Mouse (Mus musculus) brain, embryonic 14.5 days (tissue): ENCODE results near the gene Slc7a14. TPM values are rescaled to one million over a fixed set of nuclear protein-coding genes. Genes with fewer than 3 reads are reported as not detected.
A peak's percentile ranks its signal among the peaks of the same experiment; 100 is the strongest.

ENCODE experiments used
- DNase-seq: peaks from one replicate; pipeline ENCODE4 v3.0.0-alpha.2; 2011; ENCODE audit warnings: low read depth
- CTCF ChIP-seq: fragments of 200-500 bp; IDR thresholded peaks from 2 replicates; pipeline ENCODE4 v1.5.1; 2012; ENCODE audit warnings: inconsistent platforms, mild to moderate bottlenecking, moderate library complexity, borderline replicate concordance; ENCODE audit not compliant: insufficient read depth, insufficient read length; ENCODE audit errors: extremely low read depth
- POLR2A ChIP-seq: fragments of 200-500 bp; IDR thresholded peaks from 2 replicates; pipeline ENCODE4 v1.6.1; 2012; ENCODE audit warnings: mild to moderate bottlenecking, inconsistent platforms, borderline replicate concordance; ENCODE audit not compliant: poor library complexity, insufficient read depth, insufficient read length, severe bottlenecking; ENCODE audit errors: extremely low read depth
- polyA plus RNA-seq: library from polyadenylated mRNA; depleted of rRNA; stranded (reverse); fragments of >200 nt; gene quantifications from 2 replicates; pipeline ENCODE4 v1.2.3, GENCODE M21; 2012

Gene Slc7a14
- polyA plus RNA-seq, 1 experiment = 6.3 TPM

DNA sequence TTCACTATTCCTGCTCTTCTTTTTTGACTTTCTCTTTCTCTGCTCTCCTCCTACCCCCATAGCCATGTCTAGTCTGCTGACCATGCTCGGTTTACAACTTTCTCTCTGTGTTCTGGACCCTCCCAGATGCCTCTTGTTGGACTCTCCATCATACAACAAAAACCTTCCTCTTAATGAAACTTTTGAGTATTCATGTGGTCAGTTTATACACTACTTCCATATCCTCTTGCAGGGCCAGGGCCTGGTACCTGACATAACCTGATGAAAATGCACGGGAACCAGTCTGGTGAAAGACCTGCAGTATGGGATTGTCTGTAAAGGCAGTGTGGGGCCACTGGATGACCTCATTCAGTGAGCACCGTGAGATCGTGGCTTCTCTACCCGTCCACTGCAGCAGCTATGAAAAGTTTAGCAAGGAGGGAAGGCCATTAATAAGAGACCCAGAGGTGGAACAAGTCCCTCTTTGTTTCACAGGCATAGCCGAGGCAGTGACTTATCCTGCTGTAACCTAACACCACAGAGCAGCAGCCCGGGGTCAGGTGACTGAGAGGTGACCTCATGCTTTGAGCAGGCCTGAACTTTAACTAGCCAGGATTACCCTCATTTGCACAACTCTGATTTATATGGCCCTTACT, 49.7 kb downstream of the Slc7a14 start:
- no peak for TF ChIP-seq CTCF
- no peak for TF ChIP-seq POLR2A
- DNase-seq = peak; percentile 54

- DNase-seq = no peak
- TF ChIP-seq CTCF = no peak
- TF ChIP-seq POLR2A = no peak
Measured at GRCm38 (mm10) chr3:31259553-31260255, 50.5 kb downstream of the Slc7a14 start.

GRCm38 (mm10) chr3:31254427-31254826, 55.8 kb downstream of the Slc7a14 start:
- DNase-seq = no peak
- TF ChIP-seq CTCF (no peak), POLR2A (no peak)

- no peak for DNase-seq
- no peak for TF ChIP-seq POLR2A
- TF ChIP-seq CTCF = no peak
Measured at GRCm38 (mm10) chr3:31253862-31254261, 56.3 kb downstream of the Slc7a14 start.

DNA sequence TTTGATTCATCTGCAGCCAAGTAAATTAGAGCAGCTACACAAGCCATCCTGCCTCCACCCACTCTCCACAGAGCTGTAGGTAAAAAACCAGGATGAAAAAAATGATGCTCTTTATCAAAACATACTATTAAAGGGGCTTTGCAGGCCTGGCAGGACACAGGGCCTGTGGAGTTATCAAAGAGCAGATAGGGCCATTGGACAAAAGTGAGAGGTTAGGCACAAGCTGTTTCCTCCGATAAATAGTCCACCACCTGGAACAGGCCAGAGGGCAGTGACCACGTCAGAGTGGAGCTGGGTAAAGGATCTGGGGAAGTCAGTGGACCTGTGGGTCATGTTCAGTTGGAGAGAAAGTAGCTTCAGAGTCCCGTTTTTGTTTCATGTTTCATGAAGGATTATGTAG, 57.6 kb downstream of the Slc7a14 start:
- no peak for DNase-seq
- no peak for TF ChIP-seq POLR2A
- TF ChIP-seq CTCF = no peak

DNA sequence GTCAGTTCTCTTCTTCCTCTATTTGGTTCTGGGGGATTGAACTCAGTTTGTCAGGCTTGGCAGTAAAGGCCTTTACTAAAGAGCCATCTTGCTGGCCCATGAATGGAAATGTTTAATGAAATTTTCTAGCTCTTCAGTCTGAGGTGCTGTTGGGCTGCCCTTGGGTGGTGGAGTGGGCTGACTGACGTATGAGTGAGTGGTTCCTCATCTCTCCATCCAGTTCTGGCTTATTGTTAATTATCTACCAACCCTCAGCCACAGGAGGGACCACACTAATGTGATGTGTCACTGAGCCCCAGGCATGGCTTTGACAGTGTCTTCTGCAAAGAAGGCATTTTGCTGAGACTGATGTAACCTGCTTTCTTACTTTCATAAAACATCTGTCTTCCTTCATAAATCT, 66.7 kb downstream of the Slc7a14 start:
- TF ChIP-seq CTCF (no peak), POLR2A (no peak)

DNA sequence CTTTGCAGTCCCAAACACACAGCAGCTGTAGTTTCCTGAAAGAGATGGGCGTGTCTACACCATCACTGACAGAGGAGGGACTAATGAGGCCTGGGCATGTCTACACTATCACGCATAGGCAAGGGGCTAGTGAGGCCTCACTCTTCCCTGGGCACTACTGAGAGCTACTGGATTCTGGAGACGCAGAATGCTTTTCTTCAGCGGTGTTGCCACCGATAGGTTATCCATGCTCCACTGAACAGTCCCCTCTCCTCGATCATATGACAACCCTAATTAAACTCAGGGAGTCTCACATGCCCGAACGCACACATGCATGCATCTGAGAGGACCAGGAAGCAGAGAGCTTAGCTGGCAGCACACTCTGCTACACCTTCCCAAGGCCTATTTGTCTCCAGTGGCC, 69.3 kb downstream of the Slc7a14 start:
- DNase-seq = no peak
- TF ChIP-seq POLR2A (no peak), CTCF (no peak)

More for the DNA sequence above, 66.7 kb downstream of the Slc7a14 start:
- no peak for DNase-seq

DNA sequence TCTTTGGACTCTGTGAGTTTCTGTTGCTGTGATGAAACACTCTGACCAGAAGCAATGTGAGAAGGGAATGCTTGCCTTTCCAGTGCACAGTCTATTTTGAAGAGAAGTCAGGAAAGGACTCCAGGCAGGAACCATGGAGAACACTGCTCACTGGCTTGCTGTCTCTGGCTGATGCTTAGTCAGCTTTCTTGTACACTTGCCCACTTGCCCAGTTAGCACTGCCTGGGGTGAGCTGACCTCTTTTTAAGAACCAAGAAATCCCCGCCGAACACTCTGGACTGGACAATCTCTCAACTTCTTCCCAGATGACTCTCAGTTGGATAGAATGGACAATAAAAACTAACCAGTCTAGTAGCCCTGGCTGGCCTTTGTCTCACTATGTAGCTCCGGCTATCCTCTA, 70.5 kb downstream of the Slc7a14 start:
- DNase-seq = no peak
- TF ChIP-seq CTCF (no peak), POLR2A (no peak)

GRCm38 (mm10) chr3:31237936-31238335, 72.2 kb downstream of the Slc7a14 start:
- DNase-seq = peak; percentile 20
- TF ChIP-seq CTCF (peak; percentile 56), POLR2A (no peak)

DNA sequence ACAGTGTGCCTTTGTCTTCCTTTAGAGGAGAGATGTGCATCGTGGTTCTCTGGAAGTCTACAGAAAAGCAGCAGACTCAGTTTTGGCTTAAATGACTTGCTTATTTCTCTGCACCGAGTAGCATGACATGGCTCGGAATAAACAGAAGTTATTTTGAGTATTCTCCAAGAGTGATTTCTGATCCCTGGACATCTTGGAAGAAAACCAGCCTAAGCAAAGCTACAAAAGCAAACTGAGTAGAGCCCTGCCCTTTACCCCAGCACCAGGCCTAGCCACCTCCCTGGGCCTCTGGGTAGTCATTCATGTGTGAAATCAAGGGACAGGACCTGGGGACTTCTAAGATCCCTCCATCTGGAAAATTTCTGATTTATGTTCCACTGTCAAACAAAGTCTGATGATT, 74.0 kb downstream of the Slc7a14 start:
- no peak for TF ChIP-seq CTCF
- TF ChIP-seq POLR2A = no peak
- DNase-seq = no peak

- DNase-seq = no peak
- TF ChIP-seq POLR2A (no peak), CTCF (no peak)
Measured at GRCm38 (mm10) chr3:31234356-31234755, 75.8 kb downstream of the Slc7a14 start.
